Mouse (Mus musculus) ES-Bruce4 (cell line): Measurements from ENCODE around the gene Mgat4a.

Source experiments
- CTCF ChIP-seq: IDR thresholded peaks from one replicate; pipeline ENCODE4 v1.8.1; 2011; ENCODE audit warnings: low read depth, low read length
- EP300 ChIP-seq: IDR thresholded peaks from 2 replicates; pipeline ENCODE4 v1.6.1; 2011; ENCODE audit warnings: low read depth, low read length; ENCODE audit not compliant: insufficient read depth

DNA sequence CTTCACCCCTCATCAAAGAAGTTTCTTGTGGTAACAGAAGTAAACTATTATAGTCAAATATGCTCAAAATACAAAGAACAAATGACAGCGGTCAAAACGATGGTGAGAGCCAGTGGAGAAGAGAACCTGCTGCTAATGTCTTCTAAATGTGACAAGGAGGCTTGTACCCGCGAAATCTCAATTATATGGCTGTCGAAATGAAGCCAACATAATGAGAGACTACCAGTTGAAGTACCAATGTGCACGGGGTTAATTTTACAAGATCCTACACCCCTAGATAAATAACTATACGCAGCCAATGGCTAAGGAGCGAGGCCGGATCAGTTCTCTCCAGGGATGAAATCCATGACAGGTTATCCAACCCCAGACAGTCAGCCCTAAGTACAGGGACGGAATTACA is 41.9 kb downstream of the Mgat4a start:
- TF ChIP-seq CTCF (no peak), EP300 (no peak)
